Mouse (Mus musculus) limb, embryonic 15.5 days (tissue): Measurements from ENCODE around the gene Drg1. TPM values are rescaled to one million over a fixed set of nuclear protein-coding genes. Genes with fewer than 3 reads are reported as not detected.

Experiments used
- ATAC-seq: fragments of 200-750 bp; cut with Nextera tagmentation; 2 replicates; pipeline ENCODE4 v1.8.0; 2017; ENCODE audit warnings: low read depth, moderate TSS enrichment; ENCODE audit not compliant: insufficient number of reproducible peaks, low FRiP score, low TSS enrichment
- H3K27ac ChIP-seq: fragments of 300-500 bp; sonication (generic); 2 replicates; pipeline ENCODE4 v1.5.1; 2015; ENCODE audit warnings: moderate library complexity, mild to moderate bottlenecking, inconsistent platforms
- H3K27me3 ChIP-seq: fragments of 300-500 bp; sonication (generic); 2 replicates; pipeline ENCODE4 v1.6.1; 2015; ENCODE audit warnings: inconsistent platforms
- H3K36me3 ChIP-seq: fragments of 300-500 bp; sonication (generic); 2 replicates; pipeline ENCODE4 v1.6.1; 2015; ENCODE audit warnings: inconsistent platforms
- H3K4me1 ChIP-seq: fragments of 300-500 bp; sonication (generic); 2 replicates; pipeline ENCODE4 v1.6.1; 2015; ENCODE audit warnings: inconsistent platforms
- H3K4me2 ChIP-seq: fragments of 300-500 bp; sonication (generic); 2 replicates; pipeline ENCODE4 v1.6.1; 2015; ENCODE audit warnings: mild to moderate bottlenecking, inconsistent platforms
- H3K4me3 ChIP-seq: fragments of 300-500 bp; sonication (generic); 2 replicates; pipeline ENCODE4 v1.5.1; 2015; ENCODE audit warnings: mild to moderate bottlenecking, inconsistent platforms
- H3K9ac ChIP-seq: fragments of 300-500 bp; sonication (generic); 2 replicates; pipeline ENCODE4 v1.6.1; 2015; ENCODE audit warnings: inconsistent platforms
- H3K9me3 ChIP-seq: fragments of 300-500 bp; sonication (generic); 2 replicates; pipeline ENCODE4 v1.6.1; 2016; ENCODE audit warnings: inconsistent platforms
- WGBS: fragments of 180-500 bp; shearing (Covaris S2); methylation state at CpG from one replicate; pipeline ENCODE4 v1.1.7; 2015; 5-methylcytosine and 5-hydroxymethylcytosine counted together
- polyA plus RNA-seq: library from polyadenylated mRNA; unstranded; fragments of >200 nt; fragmentation: Nextera tagmentation; extraction: Ambion mirVana; gene quantifications from 2 replicates; pipeline ENCODE4 v1.2.1, GENCODE M21; 2015

Gene Drg1
- polyA plus RNA-seq: 191 and 199 TPM in 2 replicates

GRCm38 (mm10) chr11:3266079-3266685, at the start of gene Drg1:
Gene Drg1 (minus strand): TSS chr11:3266415.
- Histone ChIP-seq H3K27me3 (no peaks in the 10 kb centered on the region), H3K4me1 (peaks cover 16% of the 10 kb centered on the region), H3K9ac (peak within 1 kb of the TSS; percentile 96), H3K36me3 (peaks cover 25% of the 10 kb centered on the region), H3K4me3 (peak within 1 kb of the TSS; percentile 75), H3K4me2 (peak within 1 kb of the TSS; percentile 57), H3K9me3 (no peaks in the 10 kb centered on the region), H3K27ac (peak within 1 kb of the TSS; percentile 97)
- WGBS: under 1% methylated on average over 71 of the region's 72 CpGs
- peak; percentile 98 for ATAC-seq

DNA sequence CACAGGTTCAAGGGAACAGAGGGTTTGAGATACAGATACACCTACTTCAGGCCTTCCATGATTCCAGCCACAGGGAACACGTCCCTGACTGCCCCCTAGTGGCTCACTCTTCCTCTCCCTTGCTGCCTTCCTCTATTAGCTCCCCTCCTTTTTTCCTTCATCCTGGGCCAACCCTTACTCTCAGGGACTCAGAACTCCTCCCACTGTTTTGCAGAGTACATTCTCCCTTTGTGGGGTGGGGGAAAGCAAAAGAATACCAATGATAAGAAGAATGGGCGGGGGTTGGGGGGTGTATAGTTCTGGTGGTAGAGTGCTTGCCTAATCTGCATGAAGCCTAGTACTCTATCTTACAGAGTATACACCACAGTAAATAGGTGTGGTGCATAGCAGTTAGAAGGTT, 47.9 kb upstream of the Drg1 start:
- Histone ChIP-seq H3K9ac (no peak overlapping the region), H3K4me3 (no peak overlapping the region), H3K36me3 (peaks cover 35% of the 10 kb centered on the region), H3K27ac (no peak overlapping the region), H3K4me2 (no peak overlapping the region), H3K27me3 (no peaks in the 10 kb centered on the region), H3K4me1 (no peaks in the 10 kb centered on the region; the same call in 1 of the 2 replicates), H3K9me3 (no peaks in the 10 kb centered on the region)
- ATAC-seq: no peak
- WGBS: 39% methylated on average over 2 of the region's 2 CpGs

GRCm38 (mm10) chr11:3313294-3313693, 47.1 kb upstream of the Drg1 start:
- H3K9ac ChIP-seq: no peak overlapping the region
- H3K27ac ChIP-seq: no peak overlapping the region
- H3K27me3 ChIP-seq: no peaks in the 10 kb centered on the region
- 96% methylated on average over 1 of the region's 1 CpGs for WGBS
- H3K9me3 ChIP-seq: no peaks in the 10 kb centered on the region
- no peak overlapping the region for H3K4me3 ChIP-seq
- no peak for ATAC-seq
- no peaks in the 10 kb centered on the region; the same call in 1 of the 2 replicates for H3K4me1 ChIP-seq
- H3K36me3 ChIP-seq: peaks cover 44% of the 10 kb centered on the region
- no peak overlapping the region for H3K4me2 ChIP-seq

DNA sequence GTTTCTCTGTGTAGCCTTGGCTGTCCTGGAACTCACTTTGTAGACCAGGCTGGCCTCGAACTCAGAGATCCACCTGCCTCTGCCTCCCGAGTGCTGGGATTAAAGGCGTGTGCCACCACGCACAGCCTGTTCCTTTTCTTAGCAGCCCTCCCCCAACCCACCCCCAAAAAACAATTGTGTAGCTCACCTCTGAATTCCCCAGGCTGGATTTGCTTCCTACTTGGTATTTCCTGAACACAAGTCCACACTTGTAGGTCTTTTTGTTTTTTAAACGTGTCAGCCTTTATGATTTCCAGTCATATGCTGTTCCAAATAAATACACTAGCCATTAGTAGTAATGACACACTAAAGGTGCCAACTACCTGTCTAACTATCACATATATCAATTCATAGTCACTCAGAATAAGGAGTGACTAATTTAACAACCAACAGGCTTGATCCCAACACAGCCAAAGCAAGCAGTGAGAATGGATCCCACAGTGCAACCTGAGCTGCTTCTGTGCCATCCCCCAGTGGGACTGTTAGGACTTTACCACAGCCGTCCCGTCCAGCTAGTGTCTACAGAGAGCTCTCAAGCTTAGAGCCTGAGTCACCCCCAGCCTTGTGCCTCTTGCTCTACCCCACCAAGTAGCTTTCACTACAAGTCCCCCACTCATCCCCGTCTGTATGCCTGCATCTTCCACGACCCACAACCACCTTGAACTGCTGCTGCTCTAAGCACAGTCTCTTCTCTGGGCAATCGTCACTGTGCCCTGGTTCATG, 45.6 kb upstream of the Drg1 start:
- Histone ChIP-seq H3K36me3 (peaks cover 54% of the 10 kb centered on the region), H3K27me3 (no peaks in the 10 kb centered on the region), H3K27ac (no peak overlapping the region), H3K4me3 (no peak overlapping the region), H3K9ac (no peak overlapping the region), H3K9me3 (no peaks in the 10 kb centered on the region), H3K4me1 (no peaks in the 10 kb centered on the region; the same call in 1 of the 2 replicates), H3K4me2 (no peak overlapping the region)
- 66% methylated on average over 10 of the region's 10 CpGs for WGBS
- ATAC-seq: no peak

- Histone ChIP-seq H3K4me2 (no peak overlapping the region), H3K27me3 (no peaks in the 10 kb centered on the region), H3K9me3 (no peaks in the 10 kb centered on the region), H3K36me3 (peaks cover 62% of the 10 kb centered on the region), H3K9ac (no peak overlapping the region), H3K4me3 (no peak overlapping the region), H3K27ac (no peak overlapping the region), H3K4me1 (no peaks in the 10 kb centered on the region; the same call in 1 of the 2 replicates)
- WGBS: 77% methylated on average over 10 of the region's 10 CpGs
- ATAC-seq: no peak
Measured at GRCm38 (mm10) chr11:3310789-3311585, 44.8 kb upstream of the Drg1 start.

GRCm38 (mm10) chr11:3309884-3310283, 43.7 kb upstream of the Drg1 start:
- H3K36me3 ChIP-seq: peaks cover 73% of the 10 kb centered on the region
- H3K4me3 ChIP-seq: no peak overlapping the region
- H3K9me3 ChIP-seq: no peaks in the 10 kb centered on the region
- 81% methylated on average over 4 of the region's 4 CpGs for WGBS
- H3K9ac ChIP-seq: no peak overlapping the region
- no peak overlapping the region for H3K27ac ChIP-seq
- ATAC-seq: no peak
- no peak overlapping the region for H3K4me2 ChIP-seq
- H3K4me1 ChIP-seq: no peaks in the 10 kb centered on the region; the same call in 1 of the 2 replicates
- no peaks in the 10 kb centered on the region for H3K27me3 ChIP-seq

GRCm38 (mm10) chr11:3307875-3308274, 41.7 kb upstream of the Drg1 start:
- Histone ChIP-seq H3K4me1 (peaks cover 4% of the 10 kb centered on the region; the same call in 1 of the 2 replicates), H3K4me2 (no peak overlapping the region), H3K36me3 (peaks cover 80% of the 10 kb centered on the region), H3K9me3 (no peaks in the 10 kb centered on the region), H3K27ac (no peak overlapping the region), H3K4me3 (no peak overlapping the region), H3K27me3 (no peaks in the 10 kb centered on the region), H3K9ac (no peak overlapping the region)
- WGBS: 87% methylated on average over 3 of the region's 3 CpGs
- no peak for ATAC-seq

DNA sequence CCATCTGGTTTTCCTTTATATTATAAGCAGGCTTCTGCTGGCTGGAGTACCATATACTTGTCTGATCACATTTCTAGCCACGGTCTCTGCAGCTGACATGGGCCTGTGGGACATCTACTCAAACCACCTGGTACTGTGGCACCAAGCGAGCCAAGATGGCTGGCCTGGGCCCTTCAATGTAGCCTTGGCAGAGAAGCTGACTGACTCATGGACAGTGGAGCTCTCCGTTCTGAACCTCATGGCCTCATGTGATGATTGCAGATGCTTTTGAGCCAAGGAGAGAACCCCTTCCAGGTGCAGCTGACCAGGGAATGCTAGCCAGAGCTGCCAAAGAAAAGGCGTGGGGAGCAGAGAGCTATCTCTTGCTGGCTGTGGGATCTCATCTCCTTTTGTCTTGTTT, 39.6 kb upstream of the Drg1 start:
- WGBS: 88% methylated on average over 4 of the region's 4 CpGs
- Histone ChIP-seq H3K4me3 (no peak overlapping the region), H3K9ac (no peak overlapping the region), H3K9me3 (no peaks in the 10 kb centered on the region), H3K27ac (no peak overlapping the region), H3K4me1 (peaks cover 13% of the 10 kb centered on the region), H3K27me3 (no peaks in the 10 kb centered on the region), H3K36me3 (peaks cover 87% of the 10 kb centered on the region), H3K4me2 (no peak overlapping the region)
- no peak for ATAC-seq

DNA sequence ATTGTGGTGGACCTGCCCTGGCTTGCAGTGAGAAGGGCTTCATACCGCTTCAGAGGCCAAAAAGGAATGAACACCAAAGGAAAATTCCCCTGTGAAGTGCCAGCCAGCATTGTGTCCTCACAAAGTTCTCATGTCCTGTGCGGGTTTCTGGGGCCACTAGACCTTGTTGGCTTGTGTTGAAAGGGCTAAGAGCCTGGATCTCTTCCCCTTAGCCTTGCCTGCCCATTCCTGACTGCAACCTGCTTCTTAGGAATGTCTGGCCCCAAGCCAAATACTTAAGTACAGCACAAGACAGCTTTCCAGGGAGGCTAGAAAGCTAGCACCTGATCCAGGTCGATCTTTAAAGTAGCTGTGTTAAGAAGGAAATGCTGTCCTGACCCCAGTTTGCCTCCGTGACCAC, 36.6 kb upstream of the Drg1 start:
- no peak overlapping the region for H3K4me3 ChIP-seq
- H3K9ac ChIP-seq: no peak overlapping the region
- no peaks in the 10 kb centered on the region for H3K9me3 ChIP-seq
- no peak for ATAC-seq
- no peak overlapping the region for H3K4me2 ChIP-seq
- peaks cover 86% of the 10 kb centered on the region for H3K36me3 ChIP-seq
- H3K27me3 ChIP-seq: no peaks in the 10 kb centered on the region
- 44% methylated on average over 4 of the region's 4 CpGs for WGBS
- peaks cover 13% of the 10 kb centered on the region for H3K4me1 ChIP-seq
- H3K27ac ChIP-seq: peak overlapping the region; percentile 29

DNA sequence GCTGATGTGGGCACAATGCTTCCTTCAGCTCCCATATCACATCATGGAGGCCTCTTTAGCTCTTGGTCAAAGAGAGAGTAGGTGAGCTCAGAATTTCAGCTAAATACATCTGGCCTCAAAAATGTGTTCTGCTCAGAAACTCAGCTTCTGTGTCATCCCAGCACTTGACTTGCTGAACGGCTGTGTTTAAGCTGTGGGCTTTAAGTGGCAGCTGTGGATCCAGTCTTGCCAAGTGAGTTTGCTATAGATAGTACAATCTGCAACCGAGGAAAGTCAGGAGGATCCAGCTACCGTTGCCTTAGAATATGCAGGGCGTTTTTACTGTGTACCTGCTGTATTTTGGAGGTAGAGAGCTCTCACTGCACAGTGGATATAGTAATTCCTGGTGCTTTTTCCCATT, 36.2 kb upstream of the Drg1 start:
- Histone ChIP-seq H3K9ac (no peak overlapping the region), H3K27ac (peak overlapping the region; percentile 29), H3K36me3 (peaks cover 86% of the 10 kb centered on the region), H3K4me3 (no peak overlapping the region), H3K4me1 (peaks cover 13% of the 10 kb centered on the region), H3K27me3 (no peaks in the 10 kb centered on the region), H3K4me2 (no peak overlapping the region), H3K9me3 (no peaks in the 10 kb centered on the region)
- no peak for ATAC-seq
- 69% methylated on average over 4 of the region's 4 CpGs for WGBS

DNA sequence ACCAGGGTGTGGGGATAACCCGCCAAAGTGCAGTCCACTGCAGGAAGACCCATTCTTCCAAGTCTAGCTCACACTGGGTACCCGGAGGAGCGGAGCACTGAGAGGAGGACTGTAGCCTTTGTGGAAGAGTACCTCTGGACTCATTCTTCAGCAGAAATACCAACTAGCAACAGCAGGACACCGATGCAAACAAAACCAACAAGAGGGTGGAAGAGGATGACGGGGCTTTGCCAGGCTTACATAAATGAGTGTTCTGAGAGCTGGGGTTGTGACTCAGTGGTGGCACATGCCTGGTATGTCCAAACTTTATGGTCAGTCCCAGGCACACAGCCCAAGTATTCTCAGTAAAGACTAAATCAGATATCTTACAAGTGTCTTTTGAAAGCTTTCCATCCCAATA, 34.9 kb upstream of the Drg1 start:
- no peak overlapping the region for H3K4me2 ChIP-seq
- 97% methylated on average over 5 of the region's 5 CpGs for WGBS

DNA sequence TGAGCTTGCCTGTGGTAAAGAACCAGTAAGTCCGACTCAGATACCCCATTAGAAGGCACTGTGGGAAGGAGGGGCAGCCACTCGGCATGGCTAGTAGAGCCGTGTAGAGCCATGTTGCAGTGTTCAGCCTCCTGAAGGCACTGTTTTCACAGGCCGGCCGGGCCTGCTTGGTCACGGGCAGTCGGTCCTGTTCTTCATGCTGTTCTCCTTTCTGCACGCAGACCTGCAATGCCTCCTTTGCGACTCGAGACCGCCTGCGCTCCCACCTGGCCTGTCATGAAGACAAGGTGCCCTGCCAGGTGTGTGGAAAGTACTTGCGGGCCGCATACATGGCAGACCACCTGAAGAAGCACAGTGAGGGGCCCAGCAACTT, 32.6 kb upstream of the Drg1 start:
- ATAC-seq: no peak
- Histone ChIP-seq H3K4me3 (no peak overlapping the region), H3K36me3 (peaks cover 93% of the 10 kb centered on the region), H3K9ac (no peak overlapping the region), H3K4me2 (no peak overlapping the region), H3K9me3 (no peaks in the 10 kb centered on the region), H3K27ac (no peak overlapping the region), H3K4me1 (peaks cover 37% of the 10 kb centered on the region), H3K27me3 (no peaks in the 10 kb centered on the region)
- 88% methylated on average over 14 of the region's 14 CpGs for WGBS

More for the DNA sequence above, 34.9 kb upstream of the Drg1 start:
- Histone ChIP-seq H3K9ac (no peak overlapping the region), H3K4me3 (no peak overlapping the region), H3K9me3 (no peaks in the 10 kb centered on the region), H3K4me1 (peaks cover 19% of the 10 kb centered on the region), H3K27me3 (no peaks in the 10 kb centered on the region), H3K36me3 (peaks cover 86% of the 10 kb centered on the region), H3K27ac (no peak overlapping the region)
- no peak for ATAC-seq
